Mouse (Mus musculus): ENCODE results near the gene Chtop. TPM values are rescaled to one million over a fixed set of nuclear protein-coding genes. Genes with fewer than 3 reads are reported as not detected.

Chtop gene
- 53.6 and 54.9 TPM in 2 replicates for polyA plus RNA-seq (2012; rRNA removed)

DNA sequence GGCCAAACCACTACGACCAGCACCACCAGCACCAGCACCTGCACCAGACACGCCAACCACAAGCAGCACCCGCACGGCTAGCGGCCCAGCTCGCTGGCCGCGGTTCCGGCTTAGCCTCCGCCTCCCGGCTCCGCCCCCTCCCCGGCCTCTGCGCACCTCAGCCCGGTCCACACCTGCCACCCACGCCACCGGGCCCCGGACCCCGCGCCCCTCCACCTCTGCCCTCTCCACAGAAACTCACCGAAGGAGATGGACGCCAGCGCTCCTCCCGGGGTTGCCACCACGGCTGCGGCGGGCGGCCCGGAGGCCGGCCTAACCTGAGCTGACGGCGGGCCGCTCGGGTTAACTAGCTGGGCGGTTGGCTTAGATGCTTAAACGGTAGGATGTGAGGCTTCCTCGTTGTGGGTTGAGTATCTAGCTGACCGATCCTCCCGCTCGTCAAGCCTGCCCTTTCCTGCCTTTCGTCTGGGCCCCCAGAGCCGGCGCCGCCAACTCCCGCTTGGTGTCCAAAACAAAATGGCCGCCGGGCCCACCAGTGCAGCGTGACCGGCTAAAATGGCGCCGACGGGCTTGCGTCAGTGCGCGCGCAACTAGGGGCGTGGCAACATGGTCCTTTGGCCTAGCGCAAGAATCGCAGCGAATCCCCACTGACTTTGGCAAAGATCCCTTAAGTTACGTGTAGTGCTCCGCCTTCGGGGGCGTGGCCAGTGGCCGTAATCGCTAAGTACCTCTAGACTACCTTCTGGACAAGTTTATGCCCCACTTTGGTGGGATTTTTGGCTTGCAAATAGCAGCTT is at the start of gene Chtop:
Gene Chtop, minus strand, starts transcription at position 549 of the 797 bp plus-strand sequence.

DNA sequence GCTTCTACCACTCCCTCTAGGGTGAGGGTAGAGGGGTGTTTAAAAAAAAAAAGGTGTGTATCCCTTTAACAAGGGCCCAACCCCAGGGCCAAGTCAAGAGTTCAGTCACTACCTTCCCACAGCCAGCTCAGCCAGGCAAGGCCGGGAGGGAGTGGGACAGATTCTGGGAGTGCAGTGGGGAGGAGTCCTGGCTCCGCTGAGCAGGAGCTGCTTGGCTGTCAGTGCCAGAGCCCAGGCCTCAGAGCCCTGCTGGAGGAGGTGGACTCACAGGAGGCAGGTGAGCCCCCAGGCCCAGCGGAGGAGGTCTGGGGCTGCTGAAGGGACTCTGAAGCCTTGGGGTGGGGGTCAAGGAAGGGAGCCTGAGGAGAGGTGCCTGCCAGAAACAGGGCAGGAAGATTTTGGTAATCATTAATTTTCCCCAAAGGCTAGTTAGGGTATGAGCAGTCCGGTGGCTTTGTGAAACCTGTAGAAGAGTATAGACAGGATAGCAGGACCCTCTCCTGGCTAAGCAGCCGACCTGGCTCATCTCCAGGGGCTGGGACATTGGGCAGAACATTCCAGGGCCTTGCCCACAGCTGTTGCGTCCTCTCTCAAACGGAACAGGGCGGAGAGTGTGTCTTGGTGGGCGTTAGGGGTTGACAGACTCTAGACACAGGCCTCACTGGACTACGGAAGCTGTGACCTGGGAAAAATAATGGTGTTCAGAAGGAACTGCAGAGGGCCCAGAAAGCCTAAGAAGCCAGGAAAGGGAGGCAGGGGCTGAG is 28.0 kb upstream of the Chtop start, which contains the start of gene S100a16:
Gene S100a16, plus strand, starts transcription at position 114 of the 764 bp plus-strand sequence.

GRCm38 (mm10) chr3:90526580-90526979 is 17.3 kb upstream of the Chtop start, which contains the start of gene S100a14:
Gene S100a14, plus strand, starts transcription at chr3:90526856.

DNA sequence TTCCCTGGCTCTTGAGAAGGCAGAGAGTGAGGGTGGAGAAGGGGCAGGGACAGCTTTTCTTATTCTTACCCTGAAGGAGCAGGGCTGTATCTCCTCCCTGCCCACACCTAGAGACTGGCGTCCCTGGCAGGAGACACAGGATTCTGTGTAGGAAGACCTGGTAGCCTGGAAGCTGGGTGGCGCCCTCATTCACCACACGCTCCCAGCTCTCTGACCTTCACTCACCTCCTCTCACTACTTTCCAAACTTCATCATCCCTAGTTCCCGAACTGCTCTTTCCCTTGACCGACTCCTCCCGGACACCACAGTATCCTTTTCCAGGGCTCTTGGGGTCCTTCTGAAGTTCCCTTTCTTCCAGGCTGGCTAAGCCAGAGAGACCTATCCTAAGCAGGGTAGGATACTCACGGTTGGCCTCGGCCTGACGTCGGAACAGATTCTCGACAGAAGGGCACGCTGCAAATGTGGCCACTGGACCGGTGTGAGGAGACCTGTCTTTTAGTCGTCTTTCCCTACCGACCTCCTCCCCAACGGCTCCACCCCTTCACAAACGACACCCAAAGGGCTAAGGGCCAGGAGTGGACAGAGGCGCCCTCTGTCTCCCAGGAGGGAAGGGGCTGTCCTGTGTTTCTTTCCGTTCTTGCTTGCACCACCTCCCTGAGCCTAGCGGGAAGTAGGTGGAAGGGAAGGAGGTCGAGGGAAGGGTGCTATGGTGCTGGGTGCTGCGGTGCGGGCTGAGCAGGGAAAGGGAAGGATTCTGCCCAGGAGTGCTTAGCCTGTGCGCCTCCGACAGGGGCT is 4.7 kb upstream of the Chtop start, which contains the start of the genes S100a1 and S100a13:
Gene S100a1, minus strand, starts transcription at position 597 of the 795 bp plus-strand sequence.
Gene S100a13, plus strand, starts transcription at position 640 of the 795 bp plus-strand sequence.

GRCm38 (mm10) chr3:90490696-90491256 is 18.5 kb downstream of the Chtop start, which contains the start of gene Snapin:
Gene Snapin, minus strand, starts transcription at chr3:90491033.

DNA sequence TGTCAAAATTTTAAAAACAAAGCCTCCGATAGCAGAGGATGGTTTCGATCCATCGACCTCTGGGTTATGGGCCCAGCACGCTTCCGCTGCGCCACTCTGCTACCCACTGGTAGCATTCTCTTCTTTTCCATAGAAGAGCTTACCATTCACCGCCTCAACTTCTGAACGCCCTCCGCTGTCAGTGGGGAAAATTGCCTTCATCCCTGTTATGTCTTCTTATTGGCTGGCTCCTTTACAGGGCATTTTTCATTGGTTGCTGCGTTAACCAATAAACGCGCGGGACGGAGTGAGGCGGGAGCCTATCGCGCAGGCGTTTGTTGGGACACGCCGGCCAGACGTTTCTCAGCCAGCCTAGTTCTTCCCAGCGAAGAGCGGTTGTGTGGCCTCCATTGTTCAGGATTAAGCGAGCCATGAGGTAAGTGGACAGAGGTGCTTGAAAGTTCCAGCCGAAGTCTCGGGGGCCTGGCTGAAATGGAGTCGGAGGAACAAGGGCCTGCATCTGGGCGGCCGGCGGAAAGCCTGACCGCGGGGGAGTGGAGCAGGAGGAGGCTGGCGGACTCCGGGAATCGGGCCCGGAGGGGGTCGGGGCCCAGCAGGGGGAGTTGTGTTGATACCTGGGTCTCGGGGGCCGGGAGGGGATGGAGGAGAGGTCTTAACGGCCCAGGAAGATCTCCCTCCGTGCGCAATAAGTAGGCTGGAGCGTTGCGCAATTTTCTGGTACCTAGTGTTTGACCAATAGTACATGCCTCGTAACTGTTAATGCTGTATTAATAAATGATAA is 33.3 kb downstream of the Chtop start, which contains the start of gene Ilf2:
Gene Ilf2, plus strand, starts transcription at position 296 of the 781 bp plus-strand sequence.

GRCm38 (mm10) chr3:90465686-90466310 is 43.5 kb downstream of the Chtop start, which contains the start of gene Npr1:
Gene Npr1, minus strand, starts transcription at chr3:90465866.

Other genes with a start within 250 kb of the Chtop start
- 3.5 and 4.3 TPM in 2 replicates for gene Dennd4b, start 244.3 kb downstream of the Chtop start, polyA plus RNA-seq (2012; rRNA removed)
- gene Gatad2b, start 216.3 kb downstream of the Chtop start, polyA plus RNA-seq (2012; rRNA removed): 4.7 and 5.7 TPM in 2 replicates
- 1.8 and 1.9 TPM in 2 replicates for gene Slc27a3, start 119.6 kb downstream of the Chtop start, polyA plus RNA-seq (2012; rRNA removed)
- 11.3 and 13.6 TPM in 2 replicates for gene Ints3, start 75.9 kb downstream of the Chtop start, polyA plus RNA-seq (2012; rRNA removed)
- 6.3 and 7.8 TPM in 2 replicates for gene Npr1, start 43.6 kb downstream of the Chtop start, polyA plus RNA-seq (2012; rRNA removed)
- 37.2 and 42.0 TPM in 2 replicates for gene Ilf2, start 33.4 kb downstream of the Chtop start, polyA plus RNA-seq (2012; rRNA removed)
- 8.8 and 10.6 TPM in 2 replicates for gene Snapin, start 18.5 kb downstream of the Chtop start, polyA plus RNA-seq (2012; rRNA removed)
- 15.4 and 16.1 TPM in 2 replicates for gene S100a1, start 4.9 kb upstream of the Chtop start, polyA plus RNA-seq (2012; rRNA removed)
- gene S100a13, start 4.9 kb upstream of the Chtop start, polyA plus RNA-seq (2012; rRNA removed): 11.2 TPM in 2 replicates
- gene S100a14, start 17.4 kb upstream of the Chtop start, polyA plus RNA-seq (2012; rRNA removed): 0.31 TPM in 1 of 2 replicates, not detected in the other
- gene S100a16, start 27.8 kb upstream of the Chtop start, polyA plus RNA-seq (2012; rRNA removed): 13.0 and 13.2 TPM in 2 replicates
- 0.05 TPM in 1 of 2 replicates, not detected in the other for gene S100a3, start 51.1 kb upstream of the Chtop start, polyA plus RNA-seq (2012; rRNA removed)
- gene S100a2, start 80.7 kb upstream of the Chtop start, polyA plus RNA-seq (2012; rRNA removed): not detected in 2 replicates
- gene Gm42674, start 92.4 kb upstream of the Chtop start, polyA plus RNA-seq (2012; rRNA removed): not detected in 2 replicates
- gene S100a4, start 94.3 kb upstream of the Chtop start, polyA plus RNA-seq (2012; rRNA removed): 1.9 and 3.1 TPM in 2 replicates
- not detected in 2 replicates for gene S100a5, start 99.0 kb upstream of the Chtop start, polyA plus RNA-seq (2012; rRNA removed)
- gene S100a6, start 103.4 kb upstream of the Chtop start, polyA plus RNA-seq (2012; rRNA removed): 4.5 and 8.3 TPM in 2 replicates
- 0.03 TPM in 1 of 2 replicates, not detected in the other for gene S100a7a, start 144.5 kb upstream of the Chtop start, polyA plus RNA-seq (2012; rRNA removed)
- gene S100a8, start 159.5 kb upstream of the Chtop start, polyA plus RNA-seq (2012; rRNA removed): 392 and 594 TPM in 2 replicates
- gene S100a9, start 186.2 kb upstream of the Chtop start, polyA plus RNA-seq (2012; rRNA removed): 408 and 596 TPM in 2 replicates
- not detected in 2 replicates for gene Pglyrp4, start 217.4 kb upstream of the Chtop start, polyA plus RNA-seq (2012; rRNA removed)

Measured in liver, embryonic 14 days (tissue).